Mouse (Mus musculus): Measurements from ENCODE around the gene Ubn1. TPM values are rescaled to one million over a fixed set of nuclear protein-coding genes. Genes with fewer than 3 reads are reported as not detected.

Ubn1 gene
- polyA plus RNA-seq, 1 experiment, result 26.8 TPM

DNA sequence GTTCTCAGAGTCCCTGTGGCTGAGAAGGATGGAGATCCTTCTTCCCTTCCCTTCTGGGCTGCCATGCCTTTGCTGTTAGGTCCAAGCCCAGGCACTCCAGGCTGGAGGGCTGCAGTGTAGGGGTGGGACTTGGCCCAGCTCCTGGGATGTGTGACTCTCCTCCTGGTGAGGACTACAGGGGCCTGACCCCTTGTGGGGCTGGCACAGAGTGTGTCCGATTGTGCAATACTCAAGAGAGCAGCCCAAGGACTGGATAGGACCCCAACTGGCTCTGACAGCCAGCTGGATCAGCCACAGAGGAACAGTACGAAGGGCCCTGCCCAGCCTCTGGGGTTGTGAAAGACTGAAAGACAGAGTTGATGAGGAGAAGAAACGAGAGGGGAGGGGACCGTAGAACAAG lies 80.9 kb downstream of the Ubn1 start:
- Histone ChIP-seq H3K27me3 (ENCODE audit: control insufficient read depth, insufficient read depth, low read length) (no peaks in the 10 kb centered on the region), H3K4me3 (ENCODE audit: control insufficient read depth, low read depth, low read length) (no peak overlapping the region)

DNA sequence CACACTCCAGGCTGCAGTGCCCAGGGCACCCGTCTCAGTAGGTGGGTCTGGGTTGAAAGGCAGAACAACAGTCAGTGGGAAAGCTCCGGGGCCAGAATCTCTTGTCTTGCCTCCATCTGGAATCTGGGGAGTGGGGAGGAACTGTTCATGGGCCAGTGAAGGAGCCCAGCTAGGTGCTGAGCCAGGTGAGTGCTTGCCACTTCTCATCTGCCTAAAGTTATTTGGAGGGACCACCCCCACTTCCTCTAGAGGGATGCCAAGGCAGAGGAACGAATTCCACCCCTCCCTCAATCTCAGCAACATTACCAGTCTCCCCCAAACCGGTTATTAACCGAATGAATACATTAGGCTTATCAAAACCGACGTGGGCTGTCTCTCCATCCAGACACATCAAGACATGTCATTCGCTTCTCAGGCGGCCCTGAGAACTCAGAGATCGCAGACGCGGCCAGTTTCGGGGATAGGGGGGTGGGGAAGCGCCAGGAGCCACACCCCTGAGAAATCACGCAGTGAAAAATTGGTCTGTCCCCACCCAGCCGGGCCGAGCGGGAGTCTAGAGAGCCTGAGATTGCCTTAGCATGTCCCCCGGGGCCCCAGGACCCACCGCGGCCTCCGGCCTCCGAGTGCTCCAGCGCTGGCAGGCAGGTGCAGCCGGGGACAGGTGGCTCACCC lies 81.5 kb downstream of the Ubn1 start:
- no peak overlapping the region for H3K27ac ChIP-seq (ENCODE audit: control insufficient read depth, insufficient read depth, low read depth, low read length)
- no peaks in the 10 kb centered on the region for H3K27me3 ChIP-seq (ENCODE audit: control insufficient read depth, insufficient read depth, low read length)
- no peak for TF ChIP-seq POLR2A (IDR thresholded peaks at IDR 0.05; ENCODE audit: control insufficient read depth, low read depth, low read length)
- TF ChIP-seq CTCF (IDR thresholded peaks at IDR 0.05; ENCODE audit: control insufficient read depth, insufficient read depth, insufficient replicate concordance, low read depth, low read length), result no peak
- H3K4me1 ChIP-seq (ENCODE audit: control insufficient read depth, insufficient read depth, low read length), result peaks cover 7% of the 10 kb centered on the region
- H3K36me3 ChIP-seq (ENCODE audit: control insufficient read depth, insufficient read depth, low read length), result no peaks in the 10 kb centered on the region
- no peak overlapping the region; the same call in 1 of the 2 replicates for H3K4me3 ChIP-seq (ENCODE audit: control insufficient read depth, low read depth, low read length)

More for the DNA sequence above, 80.9 kb downstream of the Ubn1 start:
- Histone ChIP-seq H3K27ac (ENCODE audit: control insufficient read depth, insufficient read depth, low read depth, low read length) (no peak overlapping the region), H3K36me3 (ENCODE audit: control insufficient read depth, insufficient read depth, low read length) (no peaks in the 10 kb centered on the region), H3K4me1 (ENCODE audit: control insufficient read depth, insufficient read depth, low read length) (peaks cover 7% of the 10 kb centered on the region)
- TF ChIP-seq CTCF (IDR thresholded peaks at IDR 0.05; ENCODE audit: control insufficient read depth, insufficient read depth, insufficient replicate concordance, low read depth, low read length) (no peak), POLR2A (IDR thresholded peaks at IDR 0.05; ENCODE audit: control insufficient read depth, low read depth, low read length) (no peak)

DNA sequence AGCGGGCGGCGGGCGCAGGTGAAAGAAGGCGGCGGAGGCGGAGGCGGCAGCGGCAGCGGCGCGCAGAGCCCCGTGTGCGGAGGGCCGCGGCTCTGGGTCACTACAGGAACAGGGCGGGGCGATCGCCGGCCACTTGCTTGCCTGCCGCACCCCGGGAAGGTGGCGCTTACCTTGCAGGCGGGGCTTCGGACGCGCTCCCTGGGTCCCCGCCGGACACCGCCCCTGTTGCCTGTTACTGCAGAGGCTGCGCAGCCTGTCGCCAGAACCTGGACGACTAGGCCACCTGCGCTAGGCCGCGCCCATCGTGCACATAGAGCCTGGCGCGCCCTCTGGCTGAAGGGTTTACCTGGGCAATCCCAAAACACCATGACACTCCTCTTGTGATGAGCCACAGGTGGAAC lies 82.5 kb downstream of the Ubn1 start, which contains the start of gene Ppl:
Gene Ppl (minus strand): TSS at position 21 of the 401 bp plus-strand sequence.
- Histone ChIP-seq H3K4me3 (ENCODE audit: control insufficient read depth, low read depth, low read length) (peak within 1 kb of the TSS; percentile 63), H3K27me3 (ENCODE audit: control insufficient read depth, insufficient read depth, low read length) (no peaks in the 10 kb centered on the region), H3K27ac (ENCODE audit: control insufficient read depth, insufficient read depth, low read depth, low read length) (no peak within 1 kb of the TSS), H3K36me3 (ENCODE audit: control insufficient read depth, insufficient read depth, low read length) (no peaks in the 10 kb centered on the region), H3K4me1 (ENCODE audit: control insufficient read depth, insufficient read depth, low read length) (peaks cover 7% of the 10 kb centered on the region)
- TF ChIP-seq POLR2A (IDR thresholded peaks at IDR 0.05; ENCODE audit: control insufficient read depth, low read depth, low read length) (no peak), CTCF (IDR thresholded peaks at IDR 0.05; ENCODE audit: control insufficient read depth, insufficient read depth, insufficient replicate concordance, low read depth, low read length) (no peak)

DNA sequence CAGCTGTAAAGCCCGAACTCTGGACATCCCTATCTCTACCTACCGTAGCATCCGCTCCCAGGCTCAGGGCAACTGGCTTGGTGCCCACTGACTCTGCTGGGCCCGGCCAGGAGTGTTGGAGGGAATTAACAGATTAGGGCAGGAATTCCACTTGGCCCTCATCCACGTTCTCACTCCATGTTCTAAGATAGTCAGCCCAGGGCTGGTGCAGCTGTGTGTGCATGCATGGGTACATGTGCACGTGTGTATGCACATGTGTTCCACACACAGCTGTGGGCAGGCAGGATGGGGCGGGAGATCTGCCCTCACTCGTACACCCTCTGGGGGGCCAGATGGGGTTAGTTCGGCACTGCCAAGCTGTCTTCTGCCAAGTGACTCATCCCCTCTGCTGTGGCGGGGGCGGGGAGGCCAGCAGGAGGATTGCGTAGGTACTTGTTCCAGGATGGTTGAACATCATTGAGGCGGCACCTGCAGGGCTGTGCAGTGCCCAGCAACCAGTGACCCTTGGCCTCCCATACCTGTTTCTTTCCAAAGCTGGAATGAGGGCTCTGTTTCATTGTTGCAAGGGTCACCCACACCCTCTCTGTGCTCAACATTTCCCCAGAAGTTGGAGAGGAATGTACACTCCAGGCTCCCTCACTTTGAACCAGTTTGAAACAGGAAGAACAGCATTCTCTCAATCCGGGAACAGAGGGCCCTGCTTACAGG lies 84.9 kb downstream of the Ubn1 start:
- Histone ChIP-seq H3K27ac (ENCODE audit: control insufficient read depth, insufficient read depth, low read depth, low read length) (no peak overlapping the region), H3K4me3 (ENCODE audit: control insufficient read depth, low read depth, low read length) (no peak overlapping the region), H3K27me3 (ENCODE audit: control insufficient read depth, insufficient read depth, low read length) (no peaks in the 10 kb centered on the region), H3K36me3 (ENCODE audit: control insufficient read depth, insufficient read depth, low read length) (no peaks in the 10 kb centered on the region), H3K4me1 (ENCODE audit: control insufficient read depth, insufficient read depth, low read length) (peaks cover 7% of the 10 kb centered on the region)
- no peak for TF ChIP-seq CTCF (IDR thresholded peaks at IDR 0.05; ENCODE audit: control insufficient read depth, insufficient read depth, insufficient replicate concordance, low read depth, low read length)
- TF ChIP-seq POLR2A (IDR thresholded peaks at IDR 0.05; ENCODE audit: control insufficient read depth, low read depth, low read length), result no peak

DNA sequence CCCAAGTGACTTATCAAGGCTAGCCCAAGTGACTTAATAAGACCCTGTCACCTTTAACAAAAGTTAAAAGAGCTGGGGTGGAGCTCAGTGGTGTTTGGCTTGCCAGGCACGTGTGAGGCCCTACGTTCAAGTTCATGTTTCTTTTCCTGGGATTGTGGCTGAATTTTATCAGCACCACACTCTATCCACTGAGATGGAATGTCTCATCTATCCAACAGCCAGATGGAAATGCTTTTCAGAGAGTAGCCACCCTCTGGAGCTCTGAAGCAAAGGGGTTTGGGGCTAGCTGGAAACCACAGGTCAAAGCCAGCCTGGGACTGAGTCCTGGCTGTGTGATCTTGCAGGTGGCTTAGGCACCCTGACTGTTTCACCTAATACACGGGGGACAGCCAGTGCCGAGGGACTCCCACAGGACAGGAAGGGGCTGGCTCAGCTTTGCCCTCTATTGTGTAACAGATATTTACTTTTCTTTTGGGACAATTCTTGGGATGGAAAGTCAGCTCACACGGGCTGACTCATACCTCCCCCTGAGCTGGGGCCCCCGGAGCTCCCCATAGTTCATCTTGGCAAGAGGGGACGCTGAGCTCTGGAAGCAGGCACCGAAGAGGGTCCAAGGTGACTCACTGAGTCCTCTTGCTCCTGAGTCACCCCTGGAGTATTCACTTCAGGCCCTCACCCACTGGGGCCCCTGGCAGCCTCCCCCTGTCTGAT lies 85.8 kb downstream of the Ubn1 start:
- H3K27ac ChIP-seq (ENCODE audit: control insufficient read depth, insufficient read depth, low read depth, low read length), result no peak overlapping the region
- H3K4me3 ChIP-seq (ENCODE audit: control insufficient read depth, low read depth, low read length), result no peak overlapping the region
- H3K4me1 ChIP-seq (ENCODE audit: control insufficient read depth, insufficient read depth, low read length), result peaks cover 7% of the 10 kb centered on the region
- H3K36me3 ChIP-seq (ENCODE audit: control insufficient read depth, insufficient read depth, low read length), result no peaks in the 10 kb centered on the region
- no peaks in the 10 kb centered on the region for H3K27me3 ChIP-seq (ENCODE audit: control insufficient read depth, insufficient read depth, low read length)
- TF ChIP-seq POLR2A (IDR thresholded peaks at IDR 0.05; ENCODE audit: control insufficient read depth, low read depth, low read length) (no peak), CTCF (IDR thresholded peaks at IDR 0.05; ENCODE audit: control insufficient read depth, insufficient read depth, insufficient replicate concordance, low read depth, low read length) (no peak)

Other genes with a start within 250 kb of the Ubn1 start
- gene 4930562C15Rik, start 214.6 kb upstream of the Ubn1 start, polyA plus RNA-seq (2012; rRNA removed), result 55.3 and 61.1 TPM in 2 replicates
- gene Ubald1, start 169.7 kb upstream of the Ubn1 start, polyA plus RNA-seq (2012; rRNA removed), result 65.2 and 75.6 TPM in 2 replicates
- gene Mgrn1, start 163.8 kb upstream of the Ubn1 start, polyA plus RNA-seq (2012; rRNA removed), result 29.1 and 29.6 TPM in 2 replicates
- gene Nudt16l1, start 111.3 kb upstream of the Ubn1 start, polyA plus RNA-seq (2012; rRNA removed), result 43.1 and 44.3 TPM in 2 replicates
- gene Anks3, start 85.9 kb upstream of the Ubn1 start, polyA plus RNA-seq (2012; rRNA removed), result 39.3 and 41.5 TPM in 2 replicates
- 558 and 561 TPM in 2 replicates for gene Sept12, start 52.2 kb upstream of the Ubn1 start, polyA plus RNA-seq (2012; rRNA removed)
- gene Smim22, start 42.8 kb upstream of the Ubn1 start, polyA plus RNA-seq (2012; rRNA removed), result 1.7 and 4.3 TPM in 2 replicates
- gene Rogdi, start 36.5 kb upstream of the Ubn1 start, polyA plus RNA-seq (2012; rRNA removed), result 277 and 305 TPM in 2 replicates
- 44.5 and 45.3 TPM in 2 replicates for gene Glyr1, start 194 bp upstream of the Ubn1 start, polyA plus RNA-seq (2012; rRNA removed)
- 0.16 and 0.45 TPM in 2 replicates for gene Ppl, start 82.4 kb downstream of the Ubn1 start, polyA plus RNA-seq (2012; rRNA removed)
- 0.06 and 0.07 TPM in 2 replicates for gene Sec14l5, start 97.1 kb downstream of the Ubn1 start, polyA plus RNA-seq (2012; rRNA removed)
- 11.4 and 13.1 TPM in 2 replicates for gene Nagpa, start 154.0 kb downstream of the Ubn1 start, polyA plus RNA-seq (2012; rRNA removed)
- gene AU021092, start 172.2 kb downstream of the Ubn1 start, polyA plus RNA-seq (2012; rRNA removed), result 15.1 and 21.7 TPM in 2 replicates
- 21.3 and 26.0 TPM in 2 replicates for gene Alg1, start 183.6 kb downstream of the Ubn1 start, polyA plus RNA-seq (2012; rRNA removed)
- gene Eef2kmt, start 205.9 kb downstream of the Ubn1 start, polyA plus RNA-seq (2012; rRNA removed), result 51.9 and 53.9 TPM in 2 replicates